In genomic region chr2:43556985-43557384, GRCm38 (mm10) we compare ENCODE assay signal across 20 mouse cellular contexts. TPM values are rescaled to one million over a fixed set of nuclear protein-coding genes. Genes with fewer than 3 reads are reported as not detected.
"Had no signal": no experiment of that assay in that cellular context is flagged by ENCODE, and none has a peak within 500 bp of the region (broad histone marks: within the 10 kb centered on the region; RNA-seq: fewer than 3 reads in every experiment).

No protein-coding gene starts in this region.

- ATAC-seq: inflammation-experienced regulatory T-cells, adult 6 months; midbrain, embryonic 13.5 days had no signal

- H3K4me3 ChIP-seq: limb, embryonic 10.5 days; limb, embryonic 13.5 days; liver, embryonic 13.5 days; midbrain, embryonic 13.5 days; stomach, embryonic 15.5 days had no signal

- H3K36me3 ChIP-seq: limb, embryonic 10.5 days; limb, embryonic 13.5 days; liver, embryonic 13.5 days; midbrain, embryonic 13.5 days; stomach, embryonic 15.5 days had no signal

- H3K4me2 ChIP-seq: limb, embryonic 13.5 days; liver, embryonic 13.5 days; midbrain, embryonic 13.5 days; stomach, embryonic 15.5 days had no signal

- H3K9me3 ChIP-seq: limb, embryonic 10.5 days; limb, embryonic 13.5 days; liver, embryonic 13.5 days; midbrain, embryonic 13.5 days; stomach, embryonic 15.5 days had no signal

- H3K9ac ChIP-seq: limb, embryonic 13.5 days; liver, embryonic 13.5 days; midbrain, embryonic 13.5 days; stomach, embryonic 15.5 days had no signal

- H3K27me3 ChIP-seq: limb, embryonic 13.5 days; liver, embryonic 13.5 days; midbrain, embryonic 13.5 days; stomach, embryonic 15.5 days had no signal

- H3K27ac ChIP-seq: limb, embryonic 10.5 days; limb, embryonic 13.5 days; liver, embryonic 13.5 days; midbrain, embryonic 13.5 days; stomach, embryonic 15.5 days had no signal

- H3K4me1 ChIP-seq: limb, embryonic 13.5 days; liver, embryonic 13.5 days; midbrain, embryonic 13.5 days; stomach, embryonic 15.5 days had no signal

- DNase-seq: kidney, adult 18-20 months; kidney, adult 9 months; kidney, postnatal 14 days; kidney, postnatal 4 days; layer of hippocampus, adult 9-11 months; liver, embryonic 13.5 days; lung, adult 2 months; lung, postnatal 14 days; lung, postnatal 4 days; thymus, postnatal 36 days had no signal

RNA-seq across cellular contexts. Expression of gene Kynu, which starts 1.9 kb away (rescaled TPM):
- total RNA-seq: layer of hippocampus, adult 18-20 months; layer of hippocampus, postnatal 25 days; left cerebral cortex, adult 18-20 months; midbrain, postnatal 0 days had no signal
- polyA plus RNA-seq: neural tube, embryonic 14.5 days had no signal
